Mouse (Mus musculus) bone marrow, adult 2 months (tissue): ENCODE results near the gene Cdh12.

Source experiments
- CTCF ChIP-seq: fragments of 200-500 bp; IDR thresholded peaks from 2 replicates; pipeline ENCODE4 v1.5.1; 2011; ENCODE audit warnings: low read length, control low read depth; ENCODE audit not compliant: control insufficient read depth, insufficient read depth
- POLR2A ChIP-seq: fragments of 200-500 bp; IDR thresholded peaks from 2 replicates; pipeline ENCODE4 v1.6.1; 2011; ENCODE audit warnings: low read depth, mild to moderate bottlenecking, control low read depth, low read length, borderline replicate concordance; ENCODE audit not compliant: control insufficient read depth

DNA sequence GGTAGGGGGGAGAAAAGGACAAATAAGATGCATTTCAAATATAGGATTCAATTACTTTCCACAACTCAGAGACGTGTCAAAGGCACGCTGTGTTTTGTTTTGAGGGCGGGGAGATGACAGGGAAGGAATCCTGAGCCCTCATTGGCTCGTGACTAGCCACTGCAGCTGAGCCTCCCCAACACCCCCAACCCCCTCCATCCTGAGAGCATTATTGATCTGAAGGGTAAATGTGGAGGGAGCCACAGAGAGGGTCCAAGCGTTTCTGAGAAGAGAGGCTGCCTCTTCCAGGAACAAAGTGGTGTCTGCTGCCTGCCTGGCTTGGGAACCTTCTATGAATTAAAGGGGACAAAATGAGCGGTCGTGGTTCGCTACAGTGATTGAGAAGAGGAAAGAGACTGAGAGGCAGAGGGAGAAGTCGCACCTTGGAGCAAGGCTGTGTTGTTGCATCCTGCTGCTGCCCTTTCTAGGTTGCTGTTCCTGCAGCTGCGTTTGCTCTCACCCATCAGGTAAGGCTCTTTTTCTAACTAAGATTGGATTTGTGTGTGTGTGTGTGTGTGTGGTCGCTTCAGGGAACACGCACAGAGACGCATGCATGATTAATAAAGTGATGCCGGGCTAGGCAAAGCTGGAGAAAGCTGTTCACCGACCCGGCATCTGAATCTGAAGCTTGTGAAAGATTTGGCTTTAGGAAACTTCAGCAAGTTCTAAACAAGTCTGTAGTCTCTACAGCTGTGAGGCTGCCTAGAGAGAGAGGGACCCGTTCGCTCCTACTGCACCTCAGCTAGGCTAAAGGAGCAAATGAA is at the start of gene Cdh12:
- no peak for TF ChIP-seq CTCF
- TF ChIP-seq POLR2A: no peak
